Mouse (Mus musculus) forelimb bud, embryonic 11.5 days (tissue): ENCODE results near the gene Timm29.

Experiments used
- DNase-seq: peaks from one replicate; pipeline ENCODE4 v3.0.0-alpha.2; 2012; ENCODE audit warnings: low read depth, low spot score

Gene Timm29

DNA sequence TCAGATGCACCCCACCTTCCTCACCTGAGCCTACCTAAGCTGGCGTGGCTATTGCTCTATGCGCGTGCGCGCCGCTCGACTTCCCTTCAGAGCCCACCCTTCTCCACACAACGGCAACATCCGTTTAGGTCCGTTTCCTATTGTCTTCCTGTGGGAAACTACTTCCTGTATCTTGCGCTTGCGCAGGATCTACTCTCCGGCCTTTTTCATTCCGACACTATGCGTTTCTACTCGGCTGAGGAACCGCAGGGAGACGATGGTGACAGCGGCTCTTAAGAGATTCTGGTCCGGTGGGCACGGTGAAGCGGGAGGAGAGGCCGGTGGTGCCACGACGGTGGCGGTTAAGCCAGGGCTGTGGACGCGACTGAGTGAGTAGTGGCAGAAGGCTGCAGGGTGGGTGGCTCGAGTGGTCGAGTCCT, at the start of gene Timm29, which contains the start of gene Yipf2:
Timm29 (plus strand) TSS at position 20 of the 419 bp plus-strand sequence.
Yipf2 (minus strand) TSS at position 126 of the 419 bp plus-strand sequence.
- peak; percentile 98 for DNase-seq

DNA sequence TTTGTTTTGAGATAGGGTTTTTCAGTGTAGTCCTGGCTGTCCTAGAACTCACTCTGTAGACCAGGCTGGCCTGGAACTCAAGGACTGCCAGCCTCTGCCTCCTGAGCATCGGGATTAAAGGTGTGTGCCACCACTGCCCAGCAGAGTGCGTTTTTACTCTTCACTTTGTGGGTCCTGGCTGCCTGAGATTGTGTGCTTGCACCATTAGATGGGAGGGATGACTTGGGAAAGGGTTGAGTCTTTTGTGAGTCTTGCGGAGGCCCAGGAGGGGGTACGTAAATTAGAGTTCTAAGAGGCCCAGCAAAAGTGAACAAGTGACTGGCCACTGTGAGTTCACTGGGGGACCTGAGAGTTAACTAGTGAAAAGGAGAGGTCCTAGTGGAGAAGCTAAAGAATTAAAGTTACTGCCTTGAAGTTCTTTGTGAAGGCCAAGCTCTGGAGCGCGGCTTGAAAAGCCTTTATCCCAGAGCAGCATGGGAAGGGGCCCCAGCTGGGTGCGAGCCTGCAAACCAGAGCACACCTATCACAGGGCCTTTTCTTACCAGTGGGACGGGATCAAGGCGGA, 47.1 kb upstream of the Timm29 start:
- DNase-seq = no peak

DNA sequence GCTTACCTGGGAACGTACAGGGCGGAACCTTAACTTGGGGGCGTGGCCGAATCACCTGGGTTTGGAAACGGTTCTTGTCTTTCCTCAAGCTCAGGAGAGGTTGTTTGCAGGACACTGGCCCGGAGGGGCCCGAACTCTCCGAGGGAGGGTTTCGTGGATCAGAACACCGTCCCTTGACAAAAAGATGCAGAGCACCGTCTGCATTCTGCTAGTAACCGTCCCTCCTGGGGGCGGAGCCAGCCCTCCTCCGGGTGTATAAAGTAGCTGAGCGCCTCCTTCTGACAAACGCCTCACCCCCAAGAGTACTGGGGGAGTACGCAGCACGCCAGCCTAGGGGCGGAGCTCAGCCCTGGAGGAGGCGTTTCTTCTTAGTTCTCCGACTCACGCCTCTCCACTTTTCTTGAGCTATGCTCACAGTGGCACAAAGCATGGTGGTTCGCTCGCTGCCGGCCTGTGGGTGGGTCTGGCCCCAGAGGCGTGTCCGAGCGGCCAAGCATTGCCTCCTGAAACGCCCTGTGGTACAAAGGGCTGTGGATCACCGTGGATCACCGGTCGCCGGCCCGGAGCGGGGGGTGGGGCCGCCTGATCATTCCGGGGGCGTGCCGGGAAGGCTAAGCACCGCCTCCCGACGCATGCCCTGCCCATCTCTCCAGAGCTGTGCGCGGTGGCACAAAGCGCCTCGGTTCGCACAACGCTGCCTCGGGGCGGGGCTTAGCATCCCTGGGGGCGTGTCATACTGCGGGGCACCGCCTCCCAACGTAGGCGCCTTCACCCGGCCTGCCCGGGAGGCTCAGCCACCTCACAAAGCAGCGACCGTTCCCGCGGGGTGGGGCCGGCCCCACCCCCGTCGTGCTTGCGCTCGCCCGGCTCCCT, 46.4 kb upstream of the Timm29 start:
- peak; percentile 99 for DNase-seq

DNA sequence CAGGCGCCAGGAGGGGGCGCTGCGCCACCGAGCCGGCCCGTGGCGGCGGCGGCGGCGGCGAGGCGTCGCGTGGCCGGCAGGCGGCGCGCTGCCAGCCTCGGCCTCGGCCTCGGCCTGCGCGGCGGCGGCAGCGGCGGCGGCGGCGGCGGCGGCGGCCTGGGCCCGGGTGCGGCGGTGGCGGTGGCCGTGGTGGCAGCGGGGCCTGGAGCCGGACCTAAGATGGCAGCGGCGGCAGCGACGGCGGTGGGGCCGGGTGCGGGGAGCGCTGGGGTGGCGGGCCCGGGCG, 45.8 kb upstream of the Timm29 start, which contains the start of gene Carm1:
Carm1 (plus strand) TSS at position 106 of the 286 bp plus-strand sequence.
- no peak for DNase-seq

DNA sequence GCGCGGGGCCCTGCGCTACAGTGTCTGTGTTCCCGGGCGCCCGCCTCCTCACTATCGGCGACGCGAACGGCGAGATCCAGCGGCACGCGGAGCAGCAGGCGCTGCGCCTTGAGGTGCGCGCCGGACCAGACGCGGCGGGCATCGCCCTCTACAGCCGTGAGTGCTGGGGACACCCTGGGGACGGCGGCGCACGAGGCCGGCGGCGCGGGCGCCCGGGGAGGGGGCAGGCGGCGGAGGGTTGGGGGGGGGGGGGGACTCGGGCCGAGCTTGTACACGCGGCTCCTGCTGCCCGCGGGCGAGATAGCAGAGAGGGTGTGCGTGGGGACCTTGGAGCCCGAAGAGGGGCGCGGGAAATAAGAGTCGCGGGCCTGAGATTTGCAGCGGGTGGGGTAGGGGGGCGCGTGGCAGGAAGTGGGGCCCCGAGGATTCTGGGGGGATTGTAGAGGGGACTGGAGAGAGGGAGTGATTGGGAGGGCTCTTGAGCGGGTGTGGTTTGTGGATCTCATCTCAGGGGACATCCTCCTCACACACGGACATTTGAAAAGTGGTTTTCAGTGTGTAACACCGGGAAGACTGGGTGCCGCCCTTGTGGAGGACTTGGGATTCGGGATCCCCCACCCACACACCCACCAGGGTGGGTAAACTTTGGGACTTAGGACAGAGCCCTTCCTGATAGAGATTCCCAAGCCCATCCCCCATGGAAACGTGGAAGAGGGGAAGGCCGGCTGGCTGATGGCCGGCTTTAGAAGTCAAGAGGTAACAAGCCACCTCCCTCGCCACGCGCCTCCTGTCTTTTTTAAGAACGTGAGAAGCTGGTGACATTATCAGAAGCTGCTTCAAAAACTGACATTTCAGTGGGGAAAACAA, 45.2 kb upstream of the Timm29 start:
- DNase-seq = peak; percentile 33

DNA sequence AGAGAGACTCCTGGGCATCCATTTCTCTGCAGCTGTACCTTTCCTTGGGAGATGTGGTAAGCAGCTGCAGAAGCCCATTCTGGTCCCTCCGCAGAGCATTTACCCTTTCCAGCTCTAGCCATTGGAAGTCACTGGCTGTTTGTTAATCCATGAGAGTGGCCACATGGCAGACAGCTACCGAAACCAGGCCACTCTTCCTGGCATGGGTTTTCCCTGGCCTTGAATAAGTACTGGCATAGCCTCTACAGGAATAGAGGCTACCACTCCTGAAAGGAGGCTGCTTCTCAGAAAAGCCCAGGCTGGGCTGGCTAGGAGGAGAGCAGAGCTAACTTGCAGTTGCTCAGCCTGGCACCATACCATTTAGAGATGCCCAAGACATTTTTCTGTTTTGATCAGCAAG, 41.5 kb upstream of the Timm29 start:
- no peak for DNase-seq

DNA sequence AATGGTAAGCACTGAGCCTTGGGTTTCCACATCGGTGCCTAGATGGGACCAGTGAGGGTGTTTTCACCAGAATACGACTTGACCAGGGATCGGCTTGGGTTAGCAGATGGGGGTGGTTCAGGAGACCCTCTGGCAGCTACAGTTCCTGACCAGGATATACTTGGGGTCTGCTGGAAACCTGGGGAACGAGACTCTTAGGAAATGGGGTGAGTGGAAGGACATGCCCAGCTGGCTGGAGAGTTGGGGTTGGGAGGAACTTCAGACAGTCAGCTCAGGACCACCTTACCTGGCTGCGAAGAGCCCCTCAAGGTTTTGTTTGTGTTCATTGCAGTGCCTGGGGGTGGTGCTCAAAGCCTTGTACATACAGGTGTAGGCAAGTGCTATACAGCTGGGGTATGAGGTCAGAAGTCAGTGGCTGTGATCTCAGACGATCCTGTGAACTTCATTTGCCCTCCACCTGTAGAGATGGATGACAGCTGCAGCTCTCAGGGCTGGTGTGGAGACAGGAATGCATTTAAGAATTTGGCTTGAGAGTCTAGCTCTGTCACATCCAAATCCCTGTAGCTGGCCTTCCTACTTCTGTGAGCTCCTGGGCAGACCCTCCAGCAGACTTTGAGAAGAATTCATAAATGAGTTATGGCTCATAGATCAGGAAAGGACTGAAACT, 38.8 kb upstream of the Timm29 start:
- no peak for DNase-seq

DNA sequence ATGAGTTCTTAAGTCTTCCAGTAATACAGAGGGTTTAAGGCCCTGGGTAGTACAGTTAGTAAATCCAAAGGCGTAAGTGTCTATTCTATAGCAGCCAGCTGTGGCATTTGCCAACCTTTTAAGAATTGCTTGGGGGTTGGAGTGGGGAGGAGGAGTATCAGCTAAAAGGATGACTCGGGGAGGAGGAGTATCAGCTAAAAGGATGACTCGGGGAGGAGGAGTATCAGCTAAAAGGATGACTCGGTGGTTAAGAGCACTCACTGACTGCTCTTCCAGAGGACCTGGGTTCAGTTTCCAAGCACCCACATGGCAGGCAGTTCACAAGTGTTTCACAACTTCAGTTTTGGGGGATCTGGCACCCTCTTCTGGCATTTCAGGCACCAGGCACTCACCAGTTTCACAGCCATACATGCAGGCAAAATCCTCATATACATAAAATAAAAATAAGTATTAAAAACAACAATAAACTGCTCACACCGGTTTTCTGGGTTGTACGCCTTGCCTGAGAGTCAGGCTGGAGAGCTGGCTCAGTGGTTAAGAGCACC, 37.3 kb upstream of the Timm29 start:
- DNase-seq = no peak

DNA sequence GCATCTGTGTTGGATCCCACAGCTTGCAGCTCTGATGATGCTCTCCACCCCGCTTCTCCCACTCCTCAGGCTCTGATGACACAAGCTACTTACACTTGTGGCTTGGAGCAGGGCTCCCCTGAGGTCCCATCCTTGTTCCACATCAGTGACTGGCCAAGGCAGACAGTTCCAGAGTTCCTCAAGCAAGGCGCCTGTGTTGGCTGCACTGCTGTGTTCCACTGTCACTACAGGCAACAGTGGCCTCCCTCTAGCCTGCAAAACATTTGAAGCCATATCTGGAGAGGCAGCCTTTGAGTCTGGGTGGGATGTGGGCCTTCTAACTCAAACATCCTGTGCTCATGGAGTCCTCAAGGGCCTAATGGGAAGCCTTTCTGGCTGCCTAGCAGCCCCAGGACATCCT, 35.5 kb upstream of the Timm29 start:
- DNase-seq = no peak

DNA sequence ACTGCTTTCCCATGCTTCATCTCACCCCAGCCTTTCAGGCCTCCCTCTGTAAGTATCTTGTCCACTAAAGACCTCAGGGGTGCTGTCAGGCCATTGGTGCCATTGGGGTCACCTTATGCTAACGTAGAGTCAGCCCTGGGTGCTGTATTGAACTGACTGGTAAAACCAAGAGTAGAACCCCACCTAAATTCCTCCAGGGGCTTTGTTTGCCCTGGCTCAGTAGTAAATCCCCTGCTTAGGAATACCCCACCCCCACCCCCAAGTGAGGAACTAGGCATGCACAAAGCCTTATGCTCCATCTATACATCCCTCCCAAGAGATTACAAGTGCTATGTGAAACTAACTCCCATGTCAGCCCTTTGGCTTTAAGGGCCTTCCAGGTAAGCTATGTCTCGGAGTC, 35.0 kb upstream of the Timm29 start:
- DNase-seq = no peak

DNA sequence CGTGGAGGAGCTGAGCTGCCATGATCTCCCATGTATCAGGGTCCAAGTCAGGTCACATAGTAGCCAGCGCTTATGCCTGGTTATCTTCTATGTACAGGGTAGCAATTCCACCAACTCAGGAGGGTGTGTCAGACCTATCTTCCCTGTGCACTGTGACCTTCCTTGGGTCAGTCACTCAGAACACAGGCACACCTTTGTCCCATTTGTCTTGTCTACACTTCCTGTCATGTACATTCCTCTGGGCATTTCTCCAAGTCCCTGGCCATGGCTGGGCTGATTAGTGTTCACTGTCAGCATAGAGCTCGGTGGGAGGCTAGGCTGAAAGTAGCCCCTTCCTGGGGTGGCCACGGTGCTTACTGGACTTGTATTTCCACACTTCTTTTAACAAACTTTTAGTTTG, 34.2 kb upstream of the Timm29 start:
- DNase-seq = no peak

DNA sequence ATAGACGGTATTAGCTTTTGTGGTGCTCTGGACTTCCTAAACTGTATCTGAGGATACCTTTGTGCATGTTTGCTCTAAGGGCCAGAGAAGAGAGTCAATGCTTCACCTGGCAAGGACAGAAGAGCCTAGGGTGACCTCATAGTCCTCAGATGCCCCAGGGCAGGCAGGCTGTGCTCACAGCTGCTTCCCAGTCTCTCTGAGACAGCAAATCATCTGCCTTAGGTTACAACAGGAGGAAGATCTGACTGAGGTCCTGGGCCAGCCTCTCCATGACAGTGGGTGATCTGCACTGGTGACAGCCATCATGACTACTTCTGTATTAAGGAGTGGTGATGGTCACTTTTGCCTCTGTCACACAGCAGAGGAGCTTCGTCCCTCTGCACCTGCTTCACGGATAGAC, 33.4 kb upstream of the Timm29 start:
- DNase-seq = no peak

DNA sequence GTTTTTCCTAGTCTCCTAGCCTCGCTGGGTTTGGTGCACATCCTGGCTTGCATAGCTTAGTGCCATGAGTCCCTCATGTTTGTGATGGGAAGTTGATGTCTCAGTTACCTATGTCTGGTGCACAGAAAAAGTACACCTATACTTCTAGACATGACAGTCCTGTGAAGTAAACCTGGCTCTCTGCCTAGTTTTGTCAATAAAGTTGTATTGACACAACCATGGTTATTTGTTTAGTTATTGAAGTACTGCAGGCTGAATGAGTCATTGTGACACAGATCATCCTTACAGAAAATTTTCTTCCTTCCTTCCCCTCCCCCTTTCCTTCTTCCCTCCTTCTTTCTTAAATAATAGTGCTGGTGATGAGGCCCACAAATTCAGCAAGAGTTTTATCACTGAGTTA, 28.1 kb upstream of the Timm29 start:
- DNase-seq = no peak

DNA sequence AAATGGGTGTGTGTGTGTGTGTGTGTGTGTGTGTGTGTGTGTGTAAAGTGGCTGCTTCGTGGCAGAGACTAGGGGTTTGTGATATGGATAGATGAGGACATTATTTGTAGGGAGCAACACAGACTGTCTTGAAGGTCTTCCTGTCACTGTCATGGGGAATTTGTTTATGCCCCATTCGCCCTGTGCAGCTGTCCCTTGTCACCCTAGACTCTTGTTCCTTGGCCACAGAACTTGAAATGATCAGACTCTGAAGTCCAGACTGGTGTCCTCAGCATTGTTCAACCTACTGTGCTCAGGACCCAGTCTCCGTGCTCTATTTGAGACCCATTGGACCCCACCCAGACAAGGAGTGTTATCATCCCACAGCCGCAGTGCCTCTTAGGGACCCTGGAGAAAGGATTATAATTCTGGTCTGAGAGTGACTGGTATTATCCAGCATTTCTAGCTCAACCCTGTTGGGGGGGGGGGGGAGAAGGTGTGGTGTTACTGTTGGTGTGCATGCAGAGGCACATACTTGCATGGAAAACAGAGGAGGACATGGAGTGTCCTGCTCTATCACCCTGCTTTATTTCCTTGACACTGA, 27.4 kb upstream of the Timm29 start:
- no peak for DNase-seq

DNA sequence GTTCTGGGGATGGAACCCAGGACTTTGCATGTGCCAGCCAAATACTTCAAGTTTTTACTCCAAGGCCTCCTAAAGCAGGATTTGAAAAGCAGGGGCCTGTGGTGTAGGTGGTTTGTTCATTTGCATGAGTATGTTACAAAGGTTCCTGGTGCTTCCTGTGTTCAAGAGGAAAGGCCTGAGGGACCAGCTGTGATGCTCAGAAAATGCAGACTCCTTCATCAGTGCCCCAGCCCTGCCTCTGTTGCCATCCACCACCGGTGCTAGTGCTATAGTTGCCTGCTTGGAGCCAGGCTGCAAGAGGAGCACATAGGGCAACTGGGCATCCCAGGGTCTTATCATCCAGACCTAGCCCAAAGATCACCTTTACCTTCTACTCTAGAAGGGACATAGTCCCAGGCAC, 26.0 kb upstream of the Timm29 start:
- no peak for DNase-seq

DNA sequence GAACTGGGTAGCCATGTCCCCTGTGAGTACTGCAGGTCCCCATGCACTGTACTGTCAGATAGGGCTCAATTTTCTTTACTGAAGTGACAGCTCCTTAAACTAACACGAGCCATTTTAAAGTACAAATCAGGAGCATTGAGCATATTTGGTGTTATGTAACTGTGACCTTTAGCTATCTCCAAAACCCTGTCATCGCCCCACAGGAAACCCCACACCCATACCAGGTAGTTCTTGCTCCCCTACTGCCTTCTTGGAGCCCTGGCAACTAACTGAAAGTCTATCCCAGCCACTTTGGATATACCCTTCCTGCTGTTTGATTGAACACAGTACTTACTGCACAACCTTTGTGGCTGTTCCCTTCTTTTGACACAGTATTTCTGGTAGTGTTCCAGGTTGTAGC, 25.5 kb upstream of the Timm29 start:
- DNase-seq = no peak

DNA sequence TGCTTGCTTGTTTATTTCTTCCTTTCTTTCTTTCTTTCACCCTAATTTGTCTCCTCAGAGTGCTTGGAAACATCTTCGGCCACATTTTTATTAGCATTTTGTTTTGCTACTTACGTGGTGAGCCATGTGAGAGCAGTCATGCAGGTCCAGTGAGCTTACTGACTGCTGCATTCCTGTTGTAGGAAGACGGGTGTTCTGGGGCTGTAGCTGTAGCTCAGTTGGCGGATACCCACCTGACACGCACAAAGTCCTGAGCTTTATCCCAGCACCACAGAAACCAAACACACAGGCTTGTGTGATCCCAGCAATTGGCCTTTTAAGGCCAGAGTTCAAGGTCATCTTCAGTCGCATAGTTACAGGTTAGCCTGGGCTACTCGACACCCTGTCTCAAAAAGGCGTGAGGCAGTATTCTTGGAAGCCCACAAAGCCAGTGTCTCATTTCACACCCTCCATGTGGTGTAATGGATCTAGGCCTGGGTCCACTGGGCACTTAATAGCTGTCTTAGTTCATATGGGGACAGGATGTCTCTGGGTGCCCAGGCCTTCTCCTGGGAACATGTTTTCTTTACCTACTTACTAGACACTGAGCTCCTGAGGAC, 23.8 kb upstream of the Timm29 start:
- no peak for DNase-seq

DNA sequence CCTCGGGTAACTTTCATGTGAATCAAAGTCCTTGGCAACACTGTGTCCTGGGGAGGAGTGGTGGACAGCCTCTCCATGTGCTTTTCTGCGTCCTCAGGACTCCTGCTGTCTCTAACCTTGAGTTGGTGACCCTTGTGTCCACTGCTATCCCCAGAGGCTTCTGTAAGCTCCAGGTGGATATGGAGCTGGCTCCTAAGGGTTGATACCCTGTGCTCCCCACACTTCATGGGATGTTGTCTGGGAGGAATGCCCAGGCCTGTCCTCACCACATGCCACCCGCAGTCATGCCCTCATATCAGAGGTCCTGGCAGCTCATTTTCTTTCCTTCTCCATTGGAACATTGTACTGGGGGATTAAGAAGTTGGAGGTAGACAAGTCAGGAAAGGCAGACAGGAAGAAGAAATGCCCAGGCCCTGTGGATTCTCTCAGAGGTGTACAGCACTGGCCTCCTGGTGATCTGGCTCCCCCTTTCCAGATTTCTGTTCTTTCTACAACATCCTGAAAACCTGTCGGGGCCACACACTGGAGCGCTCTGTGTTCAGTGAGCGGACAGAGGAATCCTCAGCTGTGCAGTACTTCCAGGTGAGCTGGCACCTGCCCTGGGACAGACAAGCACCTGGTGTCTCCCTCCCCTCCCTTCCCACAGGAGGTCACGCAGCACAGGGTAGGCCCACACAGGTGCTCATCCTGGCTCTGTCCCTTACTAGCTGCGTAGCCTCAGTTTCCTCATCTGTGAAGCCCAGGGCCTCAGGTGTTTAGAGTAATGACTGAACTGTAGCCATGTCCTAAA, 18.3 kb upstream of the Timm29 start:
- no peak for DNase-seq

DNA sequence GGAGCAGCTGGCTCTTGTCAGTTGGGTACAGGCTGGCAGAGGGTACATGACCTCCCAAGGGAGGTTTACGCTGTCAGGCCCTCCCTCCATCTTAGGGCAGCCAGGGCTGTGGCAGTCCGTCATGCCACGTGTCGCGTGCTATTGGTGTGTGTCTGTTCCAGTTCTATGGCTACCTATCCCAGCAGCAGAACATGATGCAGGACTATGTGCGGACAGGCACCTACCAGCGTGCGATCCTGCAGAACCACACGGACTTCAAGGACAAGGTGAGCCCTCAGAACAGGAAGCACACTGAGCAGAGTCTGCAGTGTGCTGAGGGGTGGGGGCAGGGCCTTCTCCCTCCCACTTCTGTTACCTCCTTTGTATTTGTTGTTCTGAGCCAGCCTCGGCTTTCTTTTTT, 17.3 kb upstream of the Timm29 start:
- DNase-seq = no peak

DNA sequence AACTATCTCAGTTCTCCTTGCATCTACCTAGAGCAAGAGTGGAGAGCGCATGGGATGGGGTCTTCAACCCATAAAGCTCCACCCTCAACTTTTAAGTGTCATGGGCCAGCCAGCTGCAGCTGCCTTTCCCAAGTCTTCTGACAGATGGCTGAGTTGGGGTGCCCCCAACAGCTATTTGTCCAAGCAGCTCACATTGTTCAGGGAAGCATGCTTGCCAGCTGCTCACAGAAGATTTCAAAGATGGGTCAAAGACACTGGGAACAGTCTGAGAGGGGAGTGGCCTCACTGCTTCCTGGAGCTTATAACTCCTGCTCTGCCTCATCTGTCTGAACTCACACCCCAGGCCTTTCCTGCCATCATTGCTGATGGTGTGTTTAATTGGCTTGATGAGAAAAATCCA, 16.2 kb upstream of the Timm29 start:
- no peak for DNase-seq
